In genomic region chr3:60053931-60054330, GRCm38 (mm10) we compare ENCODE assay signal across 28 mouse cellular contexts. TPM values are rescaled to one million over a fixed set of nuclear protein-coding genes. Genes with fewer than 3 reads are reported as not detected.
"Had no signal": no experiment of that assay in that cellular context is flagged by ENCODE, and none has a peak within 500 bp of the region (broad histone marks: within the 10 kb centered on the region; RNA-seq: fewer than 3 reads in every experiment).

No protein-coding gene starts in this region.

- H3K9ac ChIP-seq: liver, embryonic 14.5 days; lung, embryonic 15.5 days; midbrain, embryonic 12.5 days; neural tube, embryonic 13.5 days; neural tube, embryonic 15.5 days had no signal

- DNase-seq: lung, adult 18-20 months; lung, postnatal 10 days; lung, postnatal 4 days; midbrain, embryonic 14.5 days; retina, postnatal 1 day; right cerebral cortex, adult 18-20 months; right cerebral cortex, postnatal 25 days; right cerebral cortex, postnatal 4 days; spleen, adult 18-20 months; thymus, adult 2 months; thymus, postnatal 25 days; thymus, postnatal 4 days had no signal

- H3K4me3 ChIP-seq: lung, embryonic 15.5 days; midbrain, embryonic 10.5 days; midbrain, embryonic 12.5 days; myocyte; neural tube, embryonic 13.5 days; neural tube, embryonic 15.5 days had no signal

- H3K9me3 ChIP-seq: lung, embryonic 15.5 days; midbrain, embryonic 10.5 days; midbrain, embryonic 12.5 days; neural tube, embryonic 13.5 days; neural tube, embryonic 15.5 days had no signal

- H3K27me3 ChIP-seq: lung, embryonic 15.5 days; midbrain, embryonic 12.5 days; neural tube, embryonic 13.5 days; neural tube, embryonic 15.5 days had no signal

- H3K36me3 ChIP-seq: lung, embryonic 15.5 days; midbrain, embryonic 10.5 days; midbrain, embryonic 12.5 days; neural tube, embryonic 13.5 days; neural tube, embryonic 15.5 days had no signal

- H3K4me2 ChIP-seq: lung, embryonic 15.5 days; midbrain, embryonic 12.5 days; neural tube, embryonic 13.5 days; neural tube, embryonic 15.5 days had no signal

- ATAC-seq: midbrain, embryonic 16.5 days had no signal

- H3K4me1 ChIP-seq: lung, embryonic 15.5 days; midbrain, embryonic 10.5 days; midbrain, embryonic 12.5 days; neural tube, embryonic 13.5 days; neural tube, embryonic 15.5 days had no signal

- H3K27ac ChIP-seq: liver, embryonic 14.5 days; lung, embryonic 15.5 days; midbrain, embryonic 10.5 days; midbrain, embryonic 12.5 days; neural tube, embryonic 13.5 days; neural tube, embryonic 15.5 days had no signal

RNA-seq across cellular contexts. Expression of gene Sucnr1, which starts 27.7 kb away (rescaled TPM):
- total RNA-seq: megakaryocyte-erythroid progenitor cell, adult 5-6 weeks had no signal
- polyA plus RNA-seq: midbrain, embryonic 10.5 days; midbrain, embryonic 12.5 days; midbrain, embryonic 14.5 days; midbrain, embryonic 16.5 days; myocyte; neural tube, embryonic 11.5 days; neural tube, embryonic 13.5 days; neural tube, embryonic 15.5 days; stomach, embryonic 14.5 days had no signal

RNA-seq across cellular contexts. Expression of gene Aadac, which starts 28.4 kb away (rescaled TPM):
- total RNA-seq: megakaryocyte, adult 5-6 weeks; megakaryocyte-erythroid progenitor cell, adult 5-6 weeks had no signal
- polyA plus RNA-seq: midbrain, embryonic 10.5 days; midbrain, embryonic 12.5 days; midbrain, embryonic 14.5 days; midbrain, embryonic 16.5 days; myocyte; neural tube, embryonic 11.5 days; neural tube, embryonic 13.5 days; stomach, embryonic 14.5 days; testis, adult 2 months; urinary bladder, adult 2 months had no signal

RNA-seq across cellular contexts. Expression of gene Aadacl2, which starts 47.4 kb away (rescaled TPM):
- total RNA-seq: megakaryocyte, adult 5-6 weeks; megakaryocyte-erythroid progenitor cell, adult 5-6 weeks had no signal
- polyA plus RNA-seq: liver, embryonic 14.5 days; liver, embryonic 16.5 days; lung, embryonic 15.5 days; midbrain, embryonic 10.5 days; midbrain, embryonic 12.5 days; midbrain, embryonic 14.5 days; midbrain, embryonic 16.5 days; myocyte; neural tube, embryonic 11.5 days; neural tube, embryonic 13.5 days; neural tube, embryonic 15.5 days; small intestine, adult 2 months; stomach, embryonic 14.5 days; testis, adult 2 months; thymus, adult 2 months; urinary bladder, adult 2 months had no signal
